Mouse (Mus musculus) layer of hippocampus, adult 8-10 months (tissue): ENCODE measurements around the gene Spsb2. TPM values are rescaled to one million over a fixed set of nuclear protein-coding genes. Genes with fewer than 3 reads are reported as not detected.

ENCODE experiments used
- DNase-seq, 2 experiments: peaks; one replicate each; pipeline ENCODE4 v3.0.0; 2022; ENCODE audit warnings: low spot score in 2 of 2
- total RNA-seq, 4 experiments: library from RNA; stranded (reverse); gene quantifications; 2 replicates each; pipeline ENCODE4 v1.2.4; 2022

Spsb2 gene
- 1 to 10 TPM; 3.1 to 7.0 (median 6.0) TPM for total RNA-seq

DNA sequence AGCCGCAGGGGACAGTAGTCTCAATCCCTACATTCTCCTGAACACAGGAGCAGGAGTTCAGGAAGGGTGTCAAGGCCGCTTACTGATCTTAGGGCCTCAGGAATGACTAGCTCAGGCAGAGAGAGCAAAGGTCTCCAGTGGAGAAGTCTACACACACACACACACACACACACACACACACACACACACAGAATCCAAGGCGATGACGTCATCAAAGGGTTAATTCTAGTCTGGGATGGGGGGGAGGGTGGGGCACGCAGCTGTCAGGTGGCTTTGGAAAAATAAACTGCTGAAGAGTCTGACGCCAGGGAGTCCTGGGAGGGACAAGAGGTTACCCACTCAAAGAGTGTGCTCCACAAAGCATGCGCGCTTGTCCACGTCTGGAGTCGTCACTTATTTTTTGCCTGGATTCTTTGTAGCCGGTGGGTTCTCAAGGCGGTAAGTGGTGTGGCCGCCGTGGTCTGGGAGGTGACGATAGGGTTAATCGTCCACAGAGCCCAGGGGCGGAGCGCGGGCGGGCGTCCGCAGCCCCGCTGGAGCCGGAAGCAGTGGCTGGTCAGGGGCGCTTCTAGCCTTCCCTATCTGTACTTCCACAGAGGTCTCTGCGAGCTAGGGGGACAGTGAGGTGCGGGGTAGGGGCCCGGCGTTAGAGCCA is at the start of gene Spsb2:
Gene Spsb2 (plus strand): TSS at position 304 of the 655 bp plus-strand sequence.
- no peak for DNase-seq

DNA sequence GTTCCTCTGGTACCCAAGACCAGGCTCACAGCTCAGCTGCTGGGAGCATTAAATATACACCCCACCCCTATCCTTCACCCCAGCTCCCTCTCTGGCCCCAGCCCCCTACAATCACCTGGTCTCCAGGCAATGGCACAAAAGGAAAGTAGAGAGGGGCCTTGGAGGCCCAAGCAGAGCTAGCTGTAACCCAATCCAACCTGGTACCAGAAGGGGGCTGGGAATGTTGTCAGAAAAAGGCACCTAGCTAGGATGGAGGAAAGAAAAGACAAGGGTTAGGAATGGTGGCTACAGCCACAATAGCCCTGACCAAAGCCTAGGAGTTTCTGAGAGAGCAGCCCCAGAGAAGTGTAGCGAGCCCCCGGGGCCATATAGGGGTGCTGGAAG is 49.6 kb upstream of the Spsb2 start:
- DNase-seq, result no peak

DNA sequence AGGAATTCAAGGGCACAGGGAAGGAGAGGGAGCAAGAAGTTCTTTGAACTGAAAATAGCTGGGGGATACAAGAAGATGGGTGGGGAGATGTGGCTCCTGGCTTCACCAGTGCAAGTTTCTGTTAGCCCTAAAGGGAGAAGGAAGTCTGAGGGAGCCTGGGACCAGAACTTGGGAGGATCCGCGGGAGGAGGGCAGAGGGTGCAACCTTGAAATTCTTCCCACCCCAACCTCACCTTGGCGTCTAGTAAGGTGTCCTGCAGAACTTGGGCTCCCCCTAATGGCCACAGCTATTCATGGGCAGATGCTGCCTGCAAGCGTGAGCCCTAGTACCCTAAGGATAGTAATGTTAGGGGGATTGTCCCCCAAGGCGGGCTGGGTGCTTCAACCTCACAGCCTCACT is 49.2 kb upstream of the Spsb2 start:
- peak in 1 of 2 experiments; percentile 86 for DNase-seq

DNA sequence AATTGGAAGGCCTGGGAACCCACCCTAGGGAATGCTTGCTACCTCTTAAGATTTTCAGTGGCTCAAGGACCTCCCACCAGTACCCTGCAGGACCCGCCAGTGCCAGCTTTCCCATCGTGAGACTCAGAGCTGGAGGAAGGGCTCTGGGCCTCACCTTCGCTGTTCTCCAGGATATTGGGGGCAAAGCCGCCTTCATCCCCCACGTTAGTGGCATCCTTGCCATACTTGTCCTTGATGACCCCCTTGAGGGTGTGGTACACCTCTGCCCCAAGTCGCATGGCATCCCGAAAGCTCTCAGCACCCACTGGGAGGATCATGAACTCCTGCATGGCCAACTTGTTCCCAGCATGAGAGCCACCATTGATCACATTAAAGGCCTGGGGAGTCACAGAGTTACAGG is 42.5 kb upstream of the Spsb2 start:
- DNase-seq, result no peak

DNA sequence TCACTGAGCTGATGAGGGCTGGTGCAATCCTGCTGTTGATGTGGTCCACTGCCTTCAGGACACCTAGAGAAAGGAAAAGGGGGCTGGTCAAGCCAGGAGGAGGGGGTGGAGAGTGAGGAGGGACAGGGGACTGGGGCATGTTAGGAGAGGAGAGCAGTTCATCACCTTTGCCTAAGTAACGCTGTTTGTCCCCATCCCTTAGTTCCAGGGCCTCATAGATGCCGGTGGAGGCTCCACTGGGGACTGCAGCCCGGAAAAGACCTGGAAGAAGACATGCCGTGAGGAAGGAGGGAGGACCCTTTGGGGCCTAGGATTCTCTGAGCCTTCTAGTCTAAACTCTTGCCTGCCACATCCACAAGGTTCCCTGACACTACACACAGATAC is 40.9 kb upstream of the Spsb2 start:
- DNase-seq, result no peak

DNA sequence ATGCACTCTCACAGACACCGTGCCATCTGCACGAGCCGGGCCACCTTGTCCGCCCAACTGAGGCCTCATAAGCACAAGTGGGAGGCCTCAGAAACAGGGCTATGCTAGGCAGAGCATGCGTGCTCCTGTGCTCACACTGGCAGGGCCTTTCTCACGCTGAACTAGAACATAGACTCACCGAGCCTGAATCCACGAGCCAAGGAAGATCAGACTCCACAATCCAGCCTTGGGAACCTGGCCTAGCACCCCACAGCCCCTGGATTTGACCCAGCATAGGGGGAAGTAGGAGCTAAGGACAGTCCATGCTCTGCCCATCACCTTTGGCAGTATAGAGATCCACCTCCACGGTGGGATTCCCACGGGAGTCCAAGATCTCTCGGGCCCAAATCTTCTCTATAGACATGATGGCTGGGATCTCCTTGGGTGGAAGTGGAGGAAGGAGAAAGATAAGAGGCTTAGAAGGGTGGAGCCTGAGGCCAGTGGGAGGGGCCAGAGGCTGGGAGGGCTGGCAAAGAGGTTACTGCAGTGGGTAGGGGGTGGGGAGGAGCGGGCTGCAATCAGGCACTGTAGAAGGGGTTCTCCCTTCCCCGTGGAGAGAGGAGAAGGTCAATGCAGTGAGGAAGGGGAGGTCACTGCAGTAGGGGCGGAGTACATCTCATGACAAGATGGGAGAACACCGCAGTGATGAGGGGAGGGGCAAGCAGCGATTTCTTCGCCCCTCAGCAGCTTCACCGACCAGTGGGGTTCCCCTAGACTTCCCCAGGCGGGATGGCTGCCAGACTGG is 40.3 kb upstream of the Spsb2 start:
- no peak for DNase-seq

DNA sequence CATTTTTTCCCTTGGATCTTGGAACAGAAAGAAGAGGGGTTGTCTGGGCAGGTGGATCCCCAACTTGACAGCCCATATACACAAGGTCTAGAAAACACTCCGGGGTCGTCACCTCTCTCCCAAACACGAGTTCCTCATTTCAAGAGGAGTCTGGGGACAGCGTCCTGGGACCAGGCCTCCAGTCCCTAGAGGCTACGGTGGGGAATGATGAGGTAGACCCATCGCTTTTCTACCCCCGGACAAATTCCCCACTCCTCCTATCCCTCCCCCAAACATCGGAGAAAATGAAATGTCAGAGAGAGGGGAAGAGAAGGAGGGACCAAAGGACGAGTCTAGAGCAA is 39.8 kb upstream of the Spsb2 start:
- no peak for DNase-seq

DNA sequence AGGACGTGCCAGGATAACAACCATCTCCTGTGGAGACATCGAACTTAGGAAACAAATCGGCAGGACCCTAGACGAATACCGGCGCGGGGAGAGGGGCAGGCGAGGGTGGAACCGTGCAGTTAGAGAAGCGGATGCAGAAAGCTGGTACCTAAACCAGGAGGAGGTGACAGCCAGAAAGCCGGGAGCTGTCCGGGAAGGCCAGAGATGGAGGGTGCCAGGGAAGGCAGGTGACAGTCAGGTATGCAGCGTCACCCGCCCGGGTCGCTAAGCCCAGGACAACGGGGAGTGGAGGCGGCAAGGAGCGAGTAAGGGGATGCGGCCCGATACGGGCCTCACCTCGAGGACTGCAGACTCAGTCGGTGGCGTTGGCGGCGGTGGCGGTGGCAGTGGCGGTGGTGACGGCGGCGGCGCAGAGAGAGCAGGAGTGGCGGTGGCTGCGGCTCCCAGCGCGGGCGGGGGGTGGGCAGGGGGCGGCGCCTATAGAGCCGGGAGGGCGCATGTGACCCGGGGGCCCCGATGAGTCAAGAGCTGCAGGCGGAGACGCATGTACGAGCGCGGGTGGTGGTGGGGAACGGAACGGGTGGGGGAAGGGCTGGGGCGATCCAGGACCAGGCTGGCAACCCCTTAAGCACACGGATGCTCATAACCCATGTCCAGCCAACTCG is 39.2 kb upstream of the Spsb2 start, which contains the start of gene Eno2:
Gene Eno2 (minus strand): TSS at position 573 of the 665 bp plus-strand sequence.
- peak in 1 of 2 experiments; percentile 70 for DNase-seq

DNA sequence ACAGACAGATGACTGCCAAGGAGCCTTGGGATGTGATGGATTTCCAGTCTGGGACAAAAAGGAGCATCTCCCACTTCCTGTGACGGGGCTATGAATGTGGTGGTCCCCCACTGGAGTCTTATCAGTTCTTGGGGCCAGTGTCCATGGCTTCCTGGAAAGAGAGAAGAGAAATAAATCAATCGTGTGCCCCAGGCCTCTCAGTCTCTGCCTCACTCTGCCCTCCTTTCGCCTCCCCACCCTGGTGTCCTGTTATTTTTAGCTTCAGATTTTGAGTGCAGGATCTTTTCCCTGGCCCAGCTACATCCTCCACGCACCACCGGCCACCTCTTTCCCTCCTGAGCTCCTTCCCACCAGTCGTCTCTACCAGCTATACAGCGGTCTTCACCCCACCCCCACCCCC is 38.4 kb upstream of the Spsb2 start:
- no peak for DNase-seq

DNA sequence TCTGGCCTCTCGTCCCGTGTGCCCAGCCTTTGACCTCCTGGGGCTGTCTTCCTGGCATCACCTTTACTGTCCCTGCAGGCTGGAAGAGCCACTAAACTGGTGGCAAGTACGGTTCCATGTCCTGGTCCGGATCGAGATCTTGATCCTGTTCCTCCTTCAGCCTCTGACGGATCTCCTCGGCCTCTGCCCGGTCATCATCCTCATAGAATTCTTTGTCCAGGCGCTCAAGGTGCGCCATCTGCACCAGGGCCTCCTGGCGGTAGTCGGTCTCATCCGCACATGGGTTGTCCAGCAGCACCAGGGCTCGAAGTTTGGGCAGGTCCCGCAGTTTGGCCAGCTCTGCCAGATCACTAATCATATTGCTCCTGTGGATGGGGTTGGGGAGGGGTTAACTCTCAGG is 38.0 kb upstream of the Spsb2 start:
- DNase-seq, result no peak

DNA sequence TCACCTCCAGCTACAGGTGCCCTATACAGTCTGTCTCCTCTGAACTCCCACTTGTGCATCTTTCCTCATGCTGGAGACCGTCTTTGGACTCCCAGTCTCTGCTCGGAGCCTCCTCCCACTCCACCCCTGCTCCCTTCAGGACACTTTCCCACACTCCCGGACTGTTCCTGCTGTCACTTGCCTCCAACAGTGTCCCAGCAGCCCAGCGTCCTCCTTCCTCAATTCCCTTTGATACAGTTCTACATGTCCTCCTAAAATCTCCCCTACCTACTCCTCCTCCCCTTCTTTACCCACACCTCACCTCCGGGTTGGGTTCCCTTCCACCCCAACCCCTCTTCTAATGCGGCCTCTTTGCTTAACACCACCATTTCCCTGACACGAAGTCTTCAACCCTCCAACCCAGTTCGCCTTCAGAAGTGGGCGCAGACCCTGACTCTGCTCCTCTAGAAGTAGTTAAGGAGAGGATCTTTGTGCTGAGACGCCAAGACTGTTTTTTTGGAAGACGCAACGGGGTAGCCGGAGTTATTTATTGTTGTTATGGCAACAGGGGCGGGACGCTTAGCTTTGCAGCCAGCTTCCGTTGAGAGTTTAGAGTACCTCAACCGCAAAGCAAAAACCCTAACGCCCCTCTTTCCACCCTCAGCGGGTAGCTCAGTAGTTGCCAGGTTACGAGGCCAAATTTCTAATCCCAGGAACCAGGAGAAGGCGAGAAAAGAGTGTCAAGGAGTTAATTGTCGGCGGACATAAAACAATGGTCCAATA is 29.1 kb upstream of the Spsb2 start, which contains the start of gene Lrrc23:
Gene Lrrc23 (minus strand): TSS at position 506 of the 762 bp plus-strand sequence.
- DNase-seq, result no peak

DNA sequence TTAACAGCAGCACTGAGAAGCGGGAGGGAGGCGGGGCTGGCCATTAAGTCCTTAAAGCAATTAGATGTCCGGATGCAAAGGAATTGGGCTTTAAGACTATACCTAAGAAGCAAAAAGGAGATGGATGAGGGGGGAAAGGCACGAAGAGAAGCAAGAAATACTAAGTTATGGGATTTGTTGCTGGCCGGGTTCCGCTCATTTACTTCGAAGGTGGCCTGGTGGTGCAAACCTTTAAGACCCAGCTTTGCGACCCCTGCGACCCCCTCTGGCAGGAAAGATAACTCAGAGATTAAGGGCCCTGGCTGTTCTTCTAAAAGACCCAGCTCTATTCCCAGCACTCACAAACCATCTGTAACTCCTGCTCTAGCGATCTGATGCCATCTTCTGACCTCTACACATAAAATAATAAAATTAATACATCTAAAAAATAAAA is 28.5 kb upstream of the Spsb2 start:
- no peak for DNase-seq

DNA sequence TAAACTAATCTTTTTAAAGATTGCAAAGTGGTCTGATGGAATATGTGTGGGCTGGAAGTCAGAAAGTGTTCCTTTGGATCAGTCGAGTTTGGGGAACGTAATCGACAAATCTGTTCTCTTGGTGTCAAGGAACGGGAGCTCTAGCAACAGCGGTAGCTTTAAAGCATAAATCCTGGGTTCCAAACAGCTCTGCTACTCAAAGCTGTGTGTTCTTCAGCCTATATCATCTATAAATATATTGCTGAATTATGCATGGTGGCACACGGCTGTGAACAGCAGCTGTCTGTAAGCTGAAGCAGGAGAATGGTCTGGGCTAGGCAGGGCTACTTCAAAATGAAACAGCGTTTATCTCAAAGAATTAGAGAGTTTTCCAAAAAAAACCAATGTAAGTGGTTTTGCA is 27.5 kb upstream of the Spsb2 start:
- DNase-seq, result no peak

DNA sequence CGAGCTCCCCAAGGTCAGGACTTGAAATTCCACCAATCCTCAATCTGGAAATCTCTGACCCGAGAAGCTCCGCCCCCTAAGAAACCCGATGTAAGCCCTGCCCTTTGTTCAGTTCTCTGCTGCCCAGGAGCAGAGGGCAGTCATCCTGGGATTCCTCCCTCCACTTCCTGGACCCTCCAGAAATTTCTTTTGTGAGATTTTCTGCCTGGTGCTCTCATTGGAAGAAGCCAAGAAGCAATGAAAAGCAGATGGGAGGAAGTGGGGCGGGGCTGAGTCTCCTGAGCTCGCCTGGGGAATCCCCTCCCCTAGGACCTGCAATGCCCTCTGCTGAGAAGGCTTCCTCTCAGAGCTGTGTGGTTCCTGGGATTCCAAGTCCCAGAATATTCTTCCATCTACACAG is 26.0 kb upstream of the Spsb2 start:
- DNase-seq, result no peak

DNA sequence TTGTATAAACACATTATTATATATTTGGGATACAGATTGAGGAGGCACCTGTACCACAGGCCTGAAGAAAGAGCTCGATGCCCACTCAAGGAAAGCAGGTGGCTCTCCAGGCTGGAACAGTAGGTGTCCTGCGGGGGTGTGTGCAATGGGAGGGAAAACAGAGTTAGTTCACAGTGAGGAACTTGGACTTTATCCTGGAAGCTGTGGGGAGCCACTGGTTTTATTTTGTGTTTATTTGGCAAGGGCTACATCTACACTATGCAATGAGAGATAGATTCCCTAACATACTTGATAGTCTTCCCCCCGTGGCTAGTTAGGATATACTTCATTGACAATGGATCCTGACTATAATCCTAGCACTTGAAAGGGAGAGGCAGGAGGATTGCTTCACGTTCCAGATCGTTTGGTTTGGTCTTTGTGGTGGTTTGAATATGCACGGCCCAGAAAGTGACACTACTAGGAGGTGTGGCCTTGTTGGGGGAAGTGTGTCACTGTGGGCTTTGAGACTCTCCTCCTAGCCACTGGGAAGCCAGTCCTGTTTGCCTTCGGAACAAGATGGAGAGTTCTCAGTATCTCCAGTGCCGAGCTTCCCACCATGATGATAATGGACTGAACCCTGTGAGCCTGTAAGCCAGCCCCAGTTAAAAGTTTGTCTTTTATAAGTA is 21.6 kb upstream of the Spsb2 start:
- DNase-seq, result no peak

DNA sequence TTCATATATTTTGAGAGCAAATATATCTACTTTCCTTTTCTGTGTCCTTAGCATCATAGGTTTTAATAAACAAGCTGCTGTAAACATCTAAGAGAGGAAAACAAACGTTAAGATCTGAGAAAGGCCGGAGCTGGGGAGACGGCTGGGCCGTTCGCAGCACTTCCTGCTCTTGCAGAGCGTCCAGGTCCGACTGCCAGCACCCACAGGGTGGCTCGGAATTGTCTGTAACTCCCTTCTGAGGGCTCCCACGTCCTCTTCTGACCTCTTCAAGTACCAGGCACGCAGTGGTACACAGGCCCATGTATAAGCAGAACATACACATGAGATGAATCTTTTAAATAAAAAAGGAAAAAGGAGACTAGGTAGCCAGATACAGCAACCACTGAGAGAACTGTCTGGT is 20.7 kb upstream of the Spsb2 start:
- DNase-seq, result no peak

DNA sequence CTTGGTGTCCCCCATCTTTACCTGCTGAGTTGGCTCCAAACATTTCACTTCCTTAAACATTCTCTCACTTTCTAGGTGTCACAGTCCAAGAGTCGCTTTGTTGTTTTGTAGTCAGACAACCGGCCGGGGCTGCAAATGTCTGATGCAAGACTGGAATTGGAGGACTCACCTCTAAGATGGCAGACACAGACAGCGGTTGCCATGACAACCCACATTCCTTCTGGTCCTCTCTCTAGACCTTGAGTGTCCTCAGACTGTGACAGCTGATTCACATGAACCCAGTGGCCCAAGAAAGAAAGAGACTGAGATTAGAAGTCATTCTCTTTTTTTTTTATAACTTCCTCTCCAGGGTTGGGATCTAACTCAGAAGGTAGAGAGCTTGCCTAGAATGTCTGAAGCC is 18.9 kb upstream of the Spsb2 start:
- no peak for DNase-seq

DNA sequence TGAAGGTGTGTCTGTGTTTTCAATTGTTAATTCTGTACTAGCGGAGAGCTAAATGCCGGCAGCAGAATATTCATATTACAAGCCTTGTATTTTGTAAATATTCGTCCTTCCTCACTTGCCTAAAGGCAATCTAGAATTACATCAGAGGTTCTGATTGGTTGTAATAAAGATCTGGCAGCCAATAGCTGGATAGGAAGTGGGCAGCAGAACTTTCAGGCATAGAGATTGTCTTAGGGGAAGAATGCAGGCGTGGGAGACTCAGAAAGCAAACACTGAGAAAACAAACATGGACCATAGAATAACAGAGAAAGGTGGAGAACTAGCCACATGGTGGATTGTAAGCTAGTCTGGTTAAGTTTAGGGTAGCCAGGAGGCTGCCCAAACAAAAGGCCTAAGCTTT is 18.3 kb upstream of the Spsb2 start:
- no peak for DNase-seq

DNA sequence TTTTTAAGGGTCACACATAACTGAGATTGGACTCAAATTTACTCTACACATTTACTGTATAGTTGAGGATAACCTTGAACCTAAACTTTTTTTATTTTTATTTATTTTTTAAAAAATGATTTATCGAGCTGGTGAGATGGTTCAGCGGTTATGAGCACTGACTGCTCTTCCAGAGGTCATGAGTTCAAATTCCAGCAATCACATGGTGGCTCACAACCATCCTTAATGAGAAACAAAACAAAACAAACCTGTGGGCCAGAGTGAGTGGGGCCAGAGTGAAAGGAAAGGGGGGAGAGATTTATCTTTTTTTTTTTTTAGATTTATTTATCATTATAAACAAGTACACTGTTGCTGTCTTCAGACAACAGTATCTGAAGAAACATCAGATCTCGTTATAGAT is 16.6 kb upstream of the Spsb2 start:
- DNase-seq, result no peak

DNA sequence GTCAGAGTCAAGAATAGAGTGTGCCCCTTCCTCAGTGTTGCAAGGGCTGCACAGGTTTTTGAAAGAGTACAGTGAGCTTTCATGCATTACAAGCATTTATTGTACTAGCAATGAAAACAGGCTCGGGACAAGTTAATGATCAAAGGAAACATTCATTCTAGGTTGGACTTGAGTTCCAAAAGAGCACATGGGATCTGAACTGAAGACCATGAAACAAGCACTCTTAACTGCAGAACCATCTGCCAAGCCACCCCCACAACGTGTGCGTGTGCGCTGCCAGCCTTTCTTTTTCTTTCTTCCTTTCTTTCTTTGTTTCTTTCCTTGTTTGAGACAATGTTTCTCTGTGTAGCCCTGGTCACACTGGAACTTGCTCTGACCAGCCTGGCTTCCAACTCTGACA is 12.7 kb upstream of the Spsb2 start:
- DNase-seq, result no peak

DNA sequence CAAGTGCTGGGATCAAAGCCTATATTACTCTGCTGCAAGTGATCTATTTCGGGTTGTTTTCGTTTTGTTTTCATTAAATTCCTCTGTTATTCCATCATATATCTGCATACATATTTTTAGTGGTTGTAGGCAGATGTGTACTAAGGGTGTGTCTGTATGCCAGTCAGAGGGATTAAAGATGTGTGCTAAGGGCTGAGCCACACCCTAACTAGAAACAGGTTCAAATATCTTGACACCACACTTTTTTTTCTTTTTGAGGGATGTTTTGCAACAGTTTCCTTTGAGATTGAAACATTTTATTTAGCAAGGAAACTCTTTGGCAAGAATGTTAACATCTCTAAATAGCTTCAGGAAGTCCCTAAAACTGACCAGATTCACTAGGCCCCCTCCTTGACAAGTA is 12.3 kb upstream of the Spsb2 start:
- DNase-seq, result no peak
